Mouse (Mus musculus) cortical plate, adult 2 months (tissue): Measurements from ENCODE around the gene Krtap4-7. TPM values are rescaled to one million over a fixed set of nuclear protein-coding genes. Genes with fewer than 3 reads are reported as not detected.
"Not testable (repeated sequence)": the region's sequence is repeated elsewhere in the genome, so short reads cannot be mapped to it uniquely, and the experiment has no call there.

ENCODE experiments used
- H3K27ac ChIP-seq: fragments of 200-500 bp; 2 replicates; pipeline ENCODE4 v1.5.1; 2012; ENCODE audit warnings: low read length, control low read depth, inconsistent platforms; ENCODE audit not compliant: insufficient read depth
- H3K4me1 ChIP-seq: fragments of 200-500 bp; 2 replicates; pipeline ENCODE4 v1.6.1; 2011; ENCODE audit warnings: low read length; ENCODE audit not compliant: control insufficient read depth, insufficient read depth
- H3K4me3 ChIP-seq: fragments of 200-500 bp; 2 replicates; pipeline ENCODE4 v1.5.1; 2011; ENCODE audit warnings: mild to moderate bottlenecking, low read length, control low read depth; ENCODE audit not compliant: insufficient read depth
- CTCF ChIP-seq: fragments of 200-500 bp; IDR thresholded peaks from 2 replicates; pipeline ENCODE4 v1.5.1; 2011; ENCODE audit warnings: mild to moderate bottlenecking, control low read depth, low read length; ENCODE audit not compliant: insufficient read depth; ENCODE audit errors: extremely low read depth
- POLR2A ChIP-seq: fragments of 200-500 bp; IDR thresholded peaks from 2 replicates; pipeline ENCODE4 v1.6.1; 2011; ENCODE audit warnings: mild to moderate bottlenecking, low read length, control low read depth; ENCODE audit not compliant: insufficient read depth; ENCODE audit errors: extremely low read depth
- polyA plus RNA-seq: library from polyadenylated mRNA; depleted of rRNA; stranded (reverse); fragments of >200 nt; gene quantifications from 2 replicates; pipeline ENCODE4 v1.2.3, GENCODE M21; 2012; rRNA removed

Gene Krtap4-7
- not detected in 2 replicates for polyA plus RNA-seq

GRCm38 (mm10) chr11:99643635-99644139 lies at the start of gene Krtap4-7:
TSS of gene Krtap4-7 (minus strand) at chr11:99644089.
- H3K27ac ChIP-seq, H3K4me3 ChIP-seq, H3K4me1 ChIP-seq: not testable (repeated sequence)

GRCm38 (mm10) chr11:99690463-99690862 lies 46.6 kb upstream of the Krtap4-7 start, which contains the start of gene Gm14190:
TSS of gene Gm14190 (minus strand) at chr11:99690740.
- no peak within 1 kb of the TSS for H3K4me3 ChIP-seq
- H3K27ac ChIP-seq = no peak within 1 kb of the TSS
- TF ChIP-seq CTCF (no peak), POLR2A (no peak)
- H3K4me1 ChIP-seq = no peaks in the 10 kb centered on the region

- not testable (repeated sequence) for H3K4me1 ChIP-seq, H3K27ac ChIP-seq
Measured at GRCm38 (mm10) chr11:99685235-99685634, 41.3 kb upstream of the Krtap4-7 start.

GRCm38 (mm10) chr11:99683481-99683880 lies 39.6 kb upstream of the Krtap4-7 start:
- TF ChIP-seq CTCF = no peak
- no peak for TF ChIP-seq POLR2A
- Histone ChIP-seq H3K4me3 (no peak overlapping the region), H3K27ac (no peak overlapping the region), H3K4me1 (no peaks in the 10 kb centered on the region)

More at GRCm38 (mm10) chr11:99685235-99685634, 41.3 kb upstream of the Krtap4-7 start:
- H3K4me3 ChIP-seq = not testable (repeated sequence)

- no peaks in the 10 kb centered on the region for H3K4me1 ChIP-seq
- no peak within 1 kb of the TSS for H3K27ac ChIP-seq
- no peak within 1 kb of the TSS for H3K4me3 ChIP-seq
- TF ChIP-seq POLR2A (no peak), CTCF (no peak)
Measured at GRCm38 (mm10) chr11:99665860-99666259, 22.0 kb upstream of the Krtap4-7 start, which contains the start of gene Krtap4-6. TSS of gene Krtap4-6 (minus strand) at chr11:99665960.

GRCm38 (mm10) chr11:99662802-99663201 lies 18.9 kb upstream of the Krtap4-7 start:
- no peak for TF ChIP-seq CTCF
- TF ChIP-seq POLR2A = no peak
- H3K4me3 ChIP-seq = no peak overlapping the region

GRCm38 (mm10) chr11:99659256-99659655 lies 15.4 kb upstream of the Krtap4-7 start:
- TF ChIP-seq POLR2A = no peak
- no peak for TF ChIP-seq CTCF
- H3K27ac ChIP-seq = no peak overlapping the region
- H3K4me1 ChIP-seq = no peaks in the 10 kb centered on the region
- H3K4me3 ChIP-seq = no peak overlapping the region

More at GRCm38 (mm10) chr11:99662802-99663201, 18.9 kb upstream of the Krtap4-7 start:
- H3K4me1 ChIP-seq = no peaks in the 10 kb centered on the region
- H3K27ac ChIP-seq = no peak overlapping the region

GRCm38 (mm10) chr11:99658467-99659010 lies 14.7 kb upstream of the Krtap4-7 start, which contains the start of gene Gm11563:
TSS of gene Gm11563 (minus strand) at chr11:99658960.
- H3K4me1 ChIP-seq, H3K27ac ChIP-seq, H3K4me3 ChIP-seq: not testable (repeated sequence)

GRCm38 (mm10) chr11:99657051-99657450 lies 13.2 kb upstream of the Krtap4-7 start:
- H3K27ac ChIP-seq = no peak overlapping the region
- TF ChIP-seq POLR2A (no peak), CTCF (no peak)
- H3K4me3 ChIP-seq = no peak overlapping the region
- H3K4me1 ChIP-seq = no peaks in the 10 kb centered on the region

GRCm38 (mm10) chr11:99650136-99650535 lies 6.2 kb upstream of the Krtap4-7 start, which contains the start of gene Gm11555:
TSS of gene Gm11555 (minus strand) at chr11:99650236.
- no peak within 1 kb of the TSS for H3K4me3 ChIP-seq
- no peak within 1 kb of the TSS for H3K27ac ChIP-seq
- TF ChIP-seq POLR2A = no peak
- TF ChIP-seq CTCF = no peak
- H3K4me1 ChIP-seq = no peaks in the 10 kb centered on the region
